Comparison of ENCODE assay signal across 8 mouse cellular contexts in genomic region chr5:32863253-32864228, GRCm38 (mm10). TPM values are rescaled to one million over a fixed set of nuclear protein-coding genes. Genes with fewer than 3 reads are reported as not detected.
DNase-seq lines count a peak whose midpoint lies in the region; ATAC-seq lines count a peak whose summit lies in the region.

Gene Depdc5 (plus strand): TSS chr5:32863701.

- no peaks in the 10 kb centered on the region for H3K9me3 ChIP-seq in hindbrain, embryonic 15.5 days

- under 1% methylated on average over 60 of the region's 64 CpGs for WGBS in hindbrain, embryonic 15.5 days

- H3K27me3 ChIP-seq in hindbrain, embryonic 15.5 days: no peaks in the 10 kb centered on the region

- H3K4me1 ChIP-seq in hindbrain, embryonic 15.5 days (replicated peaks): peaks cover 14% of the 10 kb centered on the region

- H3K9ac ChIP-seq in hindbrain, embryonic 15.5 days: peak within 1 kb of the TSS; percentile 74

- peak within 1 kb of the TSS; percentile 82 for H3K4me3 ChIP-seq in hindbrain, embryonic 15.5 days

- peak within 1 kb of the TSS; percentile 89 for H3K4me2 ChIP-seq in hindbrain, embryonic 15.5 days

- DNase-seq in T-cell, adult 2 months (ENCODE audit: low spot score): peak; percentile 96
- peak; percentile 88 to 94 for DNase-seq in cerebellum, postnatal 36 days
- peak; percentile 85 to 86 for DNase-seq in frontal cortex, postnatal 36 days (ENCODE audit: low spot score in 2 of 2)
- peak; percentile 76 for DNase-seq in left cerebral cortex, adult 11 months (ENCODE audit: low spot score)
- peak; percentile 95 to 97 for DNase-seq in lung, postnatal 4 days
- DNase-seq in retina, postnatal 7 days (ENCODE audit: low read depth, low spot score): peak; percentile 84
- DNase-seq in urinary bladder, adult 2 months (ENCODE audit: low spot score): peak; percentile 78

- peak within 1 kb of the TSS; percentile 75 for H3K27ac ChIP-seq in hindbrain, embryonic 15.5 days (replicated peaks)

- H3K36me3 ChIP-seq in hindbrain, embryonic 15.5 days: peaks cover 6% of the 10 kb centered on the region

- peak; percentile 99 for ATAC-seq in hindbrain, embryonic 15.5 days (ENCODE audit: low FRiP score, low read depth)

RNA-seq across cellular contexts. Expression of gene Depdc5, which starts in this region (rescaled TPM):
- polyA plus RNA-seq in hindbrain, embryonic 15.5 days (2015; fragmentation: Nextera tagmentation; extraction: Ambion mirVana): 26.1 and 26.6 TPM in 2 replicates
- 14.0 and 15.4 TPM in 2 replicates for polyA plus RNA-seq in urinary bladder, adult 2 months (2012; rRNA removed)

Comparison
In these comparisons a context has a peak if more than half of its experiments do, and no peak if none do; other contexts are left out.
1. Peak in every context shown above with its lines: DNase-seq, ATAC-seq, H3K4me3 ChIP-seq and H3K27ac ChIP-seq.